Mouse (Mus musculus) testis, adult 2 months (tissue): ENCODE measurements around the gene Epas1.

Source experiments
- CTCF ChIP-seq: fragments of 200-500 bp; IDR thresholded peaks from 2 replicates; pipeline ENCODE4 v1.5.1; 2012; ENCODE audit warnings: low read depth, mild to moderate bottlenecking, inconsistent platforms, low read length, moderate library complexity; ENCODE audit not compliant: control insufficient read depth, insufficient read depth, insufficient replicate concordance
- POLR2A ChIP-seq: fragments of 200-500 bp; IDR thresholded peaks from 2 replicates; pipeline ENCODE4 v1.6.1; 2012; ENCODE audit warnings: low read depth, mild to moderate bottlenecking, inconsistent platforms, low read length, moderate library complexity; ENCODE audit not compliant: control insufficient read depth

DNA sequence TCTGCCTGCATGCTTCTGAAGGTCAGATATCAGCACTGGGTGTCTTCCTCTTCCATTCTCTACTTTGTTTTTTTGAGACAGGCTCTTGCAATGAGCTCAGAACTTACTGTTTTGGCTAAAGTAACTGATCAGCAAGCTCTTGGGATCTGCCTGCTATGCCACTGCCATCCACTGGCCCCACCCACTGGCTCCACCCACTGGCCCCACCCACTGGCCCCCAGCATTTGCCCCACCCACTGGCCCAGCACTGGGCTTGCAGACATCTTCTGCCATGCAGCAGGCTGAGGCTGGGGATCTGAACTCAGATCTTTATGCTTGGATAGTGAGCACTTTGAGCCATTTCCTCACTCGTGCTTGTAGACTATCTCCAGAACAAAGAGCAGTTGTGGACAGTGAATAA, 60.8 kb downstream of the Epas1 start:
- TF ChIP-seq CTCF (no peak), POLR2A (no peak)
